7 mouse cellular contexts compared by ENCODE assay signal in the genomic region with DNA sequence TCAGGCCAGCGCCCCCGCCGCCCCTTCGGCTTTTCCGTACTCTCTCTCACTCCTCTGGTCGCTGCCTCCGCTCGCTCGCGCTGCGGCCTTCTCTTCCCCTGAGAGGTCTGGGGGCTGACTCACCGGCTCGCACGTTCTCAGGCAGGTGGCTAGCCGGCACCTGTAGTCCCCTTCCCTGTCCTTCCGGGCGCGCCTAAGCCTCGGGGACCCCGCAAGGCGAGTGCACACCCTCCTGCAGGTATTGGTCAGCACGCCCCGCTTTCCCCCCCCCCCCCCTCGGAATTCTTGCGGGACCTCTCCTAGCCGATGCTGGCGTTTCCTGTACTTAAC. TPM values are rescaled to one million over a fixed set of nuclear protein-coding genes. Genes with fewer than 3 reads are reported as not detected.
DNase-seq lines count a peak whose midpoint lies in the region; ATAC-seq and TF ChIP-seq lines count a peak whose summit lies in the region.

Gtdc1 (minus strand) TSS at position 176 of the 330 bp plus-strand sequence.

- in situ Hi-C loops in CH12.LX (cut with MboI; ENCODE audit: low pct_ligation_motif_present, low pct_unique_long_range_greater_than_20kb, low sequenced_read_pairs) = loop anchor here (10.0 kb wide), 2 partner anchors 177 to 273 kb away; no protein-coding TSS in a partner anchor

- no peak for DNase-seq in CH12.LX (ENCODE audit: extremely low read depth)
- no peak for DNase-seq in forebrain, embryonic 11.5 days (ENCODE audit: low spot score)
- DNase-seq in hindbrain, embryonic 10.5 days (ENCODE audit: low spot score) = no peak
- no peak for DNase-seq in liver, embryonic 13.5 days
- DNase-seq in cerebellum, postnatal 10 days = no peak
- DNase-seq in retina, postnatal 1 day = no peak

- no peak for TF ChIP-seq EP300 in CH12.LX (IDR thresholded peaks at IDR 0.05; ENCODE audit: low read length)

- no peaks in the 10 kb centered on the region for H3K79me2 ChIP-seq in C2C12 (ENCODE audit: control insufficient read depth, insufficient read depth)
- peaks cover 15% of the 10 kb centered on the region for H3K79me2 ChIP-seq in CH12.LX (replicated peaks; ENCODE audit: control insufficient read depth, extremely low read depth, insufficient read depth, poor library complexity, severe bottlenecking)

- H3K4me3 ChIP-seq in C2C12 (ENCODE audit: insufficient read depth, poor library complexity, severe bottlenecking) (peak within 1 kb of the TSS; percentile 60), CH12.LX (replicated peaks in 1 of 3; ENCODE audit: low read depth in 2 of 3, low read length in 2 of 3, poor library complexity in 1 of 3) (peak within 1 kb of the TSS; percentile 69 to 83 (median 71))
- H3K4me3 ChIP-seq in forebrain, embryonic 11.5 days (ENCODE audit: low read depth, low read length) = peak within 1 kb of the TSS; percentile 55
- H3K4me3 ChIP-seq in hindbrain, embryonic 10.5 days = peak within 1 kb of the TSS; percentile 88
- peak within 1 kb of the TSS; percentile 83 for H3K4me3 ChIP-seq in liver, embryonic 13.5 days (replicated peaks)

- H3K27me3 ChIP-seq in C2C12 (ENCODE audit: control insufficient read depth, insufficient read depth, insufficient read length) (no peaks in the 10 kb centered on the region), CH12.LX (replicated peaks) (no peaks in the 10 kb centered on the region)
- H3K27me3 ChIP-seq in forebrain, embryonic 11.5 days (ENCODE audit: control insufficient read depth, insufficient read depth, low read length) = no peaks in the 10 kb centered on the region
- H3K27me3 ChIP-seq in hindbrain, embryonic 10.5 days (ENCODE audit: insufficient read depth, poor library complexity, severe bottlenecking) = no peaks in the 10 kb centered on the region
- H3K27me3 ChIP-seq in liver, embryonic 13.5 days = no peaks in the 10 kb centered on the region

- no peaks in the 10 kb centered on the region for H3K79me3 ChIP-seq in C2C12 (ENCODE audit: low read depth)

- H3K9me3 ChIP-seq in CH12.LX (replicated peaks; ENCODE audit: low read length) = no peaks in the 10 kb centered on the region
- no peaks in the 10 kb centered on the region for H3K9me3 ChIP-seq in forebrain, embryonic 11.5 days (ENCODE audit: control insufficient read depth, low read length)
- no peaks in the 10 kb centered on the region for H3K9me3 ChIP-seq in hindbrain, embryonic 10.5 days
- H3K9me3 ChIP-seq in liver, embryonic 13.5 days (replicated peaks) = no peaks in the 10 kb centered on the region

- no peak; the same call in 1 of the 2 replicates for TF ChIP-seq RAD21 in CH12.LX (IDR thresholded peaks at IDR 0.05; ENCODE audit: low read depth, low read length)

- H3K36me3 ChIP-seq in C2C12 (ENCODE audit: control insufficient read depth, insufficient read depth) (no peaks in the 10 kb centered on the region), CH12.LX (replicated peaks in 1 of 2; ENCODE audit: control insufficient read depth in 1 of 2, insufficient read depth in 1 of 2, low read length in 1 of 2) (peaks cover 0 to 6% of the 10 kb centered on the region in 2 experiments)
- H3K36me3 ChIP-seq in forebrain, embryonic 11.5 days (ENCODE audit: control insufficient read depth, insufficient read depth, low read length) = no peaks in the 10 kb centered on the region
- no peaks in the 10 kb centered on the region for H3K36me3 ChIP-seq in hindbrain, embryonic 10.5 days
- no peaks in the 10 kb centered on the region for H3K36me3 ChIP-seq in liver, embryonic 13.5 days

- ATAC-seq in forebrain, embryonic 11.5 days (replicated peaks; ENCODE audit: low FRiP score) = peak; percentile 78; the same call in 1 of the 2 replicates
- peak; percentile 35; the same call in 1 of the 2 replicates for ATAC-seq in liver, embryonic 13.5 days (ENCODE audit: low read depth)

- H3ac ChIP-seq in C2C12 (ENCODE audit: control insufficient read depth, insufficient read length, low read depth) = peak within 1 kb of the TSS; percentile 92

- 1% methylated on average over 27 of the region's 27 CpGs for WGBS in forebrain, embryonic 11.5 days
- under 1% methylated on average over 27 of the region's 27 CpGs for WGBS in hindbrain, embryonic 10.5 days
- WGBS in liver, embryonic 13.5 days (ENCODE audit: insufficient replicate concordance) = 0% methylated on average over 27 of the region's 27 CpGs

- peak within 1 kb of the TSS; percentile 83 for H3K4me2 ChIP-seq in CH12.LX (ENCODE audit: insufficient read depth, low read depth, poor library complexity, severe bottlenecking)
- H3K4me2 ChIP-seq in forebrain, embryonic 11.5 days (ENCODE audit: low read depth, low read length, severe bottlenecking) = peak within 1 kb of the TSS; percentile 61
- H3K4me2 ChIP-seq in liver, embryonic 13.5 days = peak within 1 kb of the TSS; percentile 91

- peak within 1 kb of the TSS; percentile 86 for H3K27ac ChIP-seq in CH12.LX (ENCODE audit: insufficient read depth, low read depth)
- peak within 1 kb of the TSS; percentile 79 for H3K27ac ChIP-seq in forebrain, embryonic 11.5 days (ENCODE audit: low read depth, low read length)
- H3K27ac ChIP-seq in hindbrain, embryonic 10.5 days = peak within 1 kb of the TSS; percentile 96
- peak within 1 kb of the TSS; percentile 89 for H3K27ac ChIP-seq in liver, embryonic 13.5 days

- dilution Hi-C loops in CH12.LX (cut with MboI; ENCODE audit: extremely low pct_ligation_motif_present, extremely low pct_unique_long_range_greater_than_20kb, low sequenced_read_pairs) = no loop called here

- TF ChIP-seq CTCF in C2C12 (IDR thresholded peaks at IDR 0.05; ENCODE audit: control insufficient read depth, insufficient read depth, insufficient read length) (no peak), CH12.LX (conservative IDR thresholded peaks at IDR 0.05 in 1 of 2, IDR thresholded peaks at IDR 0.05 in 1 of 2; ENCODE audit: low read depth in 2 of 2, low read length in 2 of 2) (no peak)

- peaks cover 6 to 33% of the 10 kb centered on the region in 2 experiments; a peak in 3 of 4 replicates for H3K4me1 ChIP-seq in CH12.LX (ENCODE audit: control insufficient read depth in 1 of 2, insufficient read depth in 2 of 2)
- no peaks in the 10 kb centered on the region for H3K4me1 ChIP-seq in forebrain, embryonic 11.5 days (replicated peaks; ENCODE audit: control insufficient read depth, insufficient read depth, low read length)
- H3K4me1 ChIP-seq in hindbrain, embryonic 10.5 days (replicated peaks) = peaks cover 20% of the 10 kb centered on the region
- peaks cover 36% of the 10 kb centered on the region for H3K4me1 ChIP-seq in liver, embryonic 13.5 days (replicated peaks)

- TF ChIP-seq POLR2A in CH12.LX (IDR thresholded peaks at IDR 0.05; ENCODE audit: low read depth, low read length) = no peak

- H3K9ac ChIP-seq in CH12.LX (ENCODE audit: insufficient read depth, low read depth) = peak within 1 kb of the TSS; percentile 81
- peak within 1 kb of the TSS; percentile 67 for H3K9ac ChIP-seq in forebrain, embryonic 11.5 days (ENCODE audit: low read length)
- H3K9ac ChIP-seq in liver, embryonic 13.5 days = peak within 1 kb of the TSS; percentile 89

TF ChIP-seq in C2C12, 6 proteins besides CTCF, POLR2A, EP300 and RAD21:
- TF ChIP-seq MAX (IDR thresholded peaks at IDR 0.05) (no peak), MYOG (IDR thresholded peaks at IDR 0.05; ENCODE audit: control insufficient read depth, extremely low read depth, insufficient read length) (no peak), MYOD1 (IDR thresholded peaks at IDR 0.05; ENCODE audit: control insufficient read depth, insufficient read length, low read depth) (no peak), USF1 (IDR thresholded peaks at IDR 0.05; ENCODE audit: low read depth) (no peak), CEBPB (IDR thresholded peaks at IDR 0.05; ENCODE audit: low read depth) (no peak), FOSL1 (IDR thresholded peaks at IDR 0.05; ENCODE audit: insufficient read depth, low read length, poor library complexity, severe bottlenecking) (no peak)

TF ChIP-seq in CH12.LX, 34 proteins besides CTCF, POLR2A, EP300 and RAD21:
- TF ChIP-seq ELF1 (IDR thresholded peaks at IDR 0.05; ENCODE audit: low read depth, low read length) (0 out of 2 replicates have a peak, but pooled peaks have one; percentile 25), USF1 (IDR thresholded peaks at IDR 0.05; ENCODE audit: low read depth, low read length) (no peak), IRF4 (IDR thresholded peaks at IDR 0.05; ENCODE audit: low read depth, low read length) (no peak), NRF1 (IDR thresholded peaks at IDR 0.05; ENCODE audit: low read depth, low read length) (no peak), BHLHE40 (IDR thresholded peaks at IDR 0.05; ENCODE audit: low read depth, low read length) (peak; percentile 69)
TF ChIP-seq in CH12.LX: peak in this region for 2.

RNA-seq across cellular contexts. Expression of gene Gtdc1, which starts in this region (rescaled TPM):
- polyA plus RNA-seq in C2C12 (2012; fragmentation: generic; extraction: Trizol) (3.6 TPM), CH12.LX (2012; ENCODE audit: insufficient read length, low read depth) (9.3 and 11.1 TPM in 2 replicates)
- total RNA-seq in CH12.LX (2012; rRNA removed) (10.6 and 15.8 TPM in 2 replicates), CH12.LX (2014; rRNA removed) (18.2 and 19.2 TPM in 2 replicates)
- polyA plus RNA-seq in forebrain, embryonic 11.5 days (2014; fragmentation: Nextera tagmentation; extraction: Ambion mirVana) = 14.1 and 15.9 TPM in 2 replicates
- 10.1 and 13.0 TPM in 2 replicates for polyA plus RNA-seq in hindbrain, embryonic 10.5 days (2016; fragmentation: Nextera tagmentation; extraction: Ambion mirVana)
- polyA plus RNA-seq in liver, embryonic 13.5 days (2015; fragmentation: Nextera tagmentation; extraction: Ambion mirVana) = 3.4 and 5.5 TPM in 2 replicates
